ENCODE assay signal across 9 mouse cellular contexts in the genomic region with DNA sequence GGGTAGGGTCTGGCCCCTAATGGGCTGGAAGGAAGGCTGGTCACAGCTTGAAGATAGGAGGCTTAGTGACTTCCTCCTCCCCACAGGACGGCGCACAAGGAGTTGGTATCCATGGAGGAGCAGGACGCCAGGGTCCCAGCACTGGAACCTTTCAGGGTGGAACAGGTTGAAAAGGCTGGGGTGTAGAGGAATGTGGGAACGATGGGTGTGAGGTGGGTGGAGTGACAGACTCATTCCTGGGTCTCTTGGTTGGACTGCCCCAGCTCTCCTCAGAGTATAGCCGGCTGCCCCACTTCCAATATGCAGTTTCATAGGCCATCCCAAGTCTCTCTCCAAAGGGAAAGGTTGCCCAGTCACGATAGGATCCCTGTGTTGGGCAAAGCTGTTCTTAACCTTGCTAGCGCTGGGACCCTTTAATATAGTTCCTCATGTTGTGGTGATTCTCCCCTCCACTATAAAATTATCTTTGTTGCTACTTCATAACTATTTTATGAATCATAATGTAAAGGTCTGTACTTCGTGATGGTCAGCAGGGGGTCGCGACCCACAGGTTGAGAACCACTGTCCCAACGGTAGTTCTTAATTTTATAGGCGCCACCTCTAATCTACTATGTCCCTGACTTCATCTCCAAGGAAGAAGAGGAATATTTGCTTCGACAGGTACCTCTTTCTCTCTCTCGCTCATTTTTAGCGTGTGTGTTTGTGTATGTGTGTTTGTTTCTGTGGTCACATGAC. TPM values are rescaled to one million over a fixed set of nuclear protein-coding genes. Genes with fewer than 3 reads are reported as not detected.
DNase-seq lines count a peak whose midpoint lies in the region; ATAC-seq and TF ChIP-seq lines count a peak whose summit lies in the region.
"Had no signal": no experiment of that assay in that cellular context is flagged by ENCODE, and none has a peak within 500 bp of the region (broad histone marks: within the 10 kb centered on the region; RNA-seq: fewer than 3 reads in every experiment).

No protein-coding gene starts in this region.

- H3K4me2 ChIP-seq in heart, embryonic 15.5 days = peak overlapping the region; percentile 89
- peak overlapping the region; percentile 92 for H3K4me2 ChIP-seq in hindbrain, embryonic 12.5 days (replicated peaks)
- H3K4me2 ChIP-seq in midbrain, embryonic 13.5 days (replicated peaks) = peak overlapping the region; percentile 76

- ATAC-seq in heart, embryonic 15.5 days (replicated peaks; ENCODE audit: insufficient number of reproducible peaks, insufficient read depth, low FRiP score, low read depth) = no peak
- ATAC-seq in hindbrain, embryonic 12.5 days (ENCODE audit: low FRiP score) = no peak
- ATAC-seq in midbrain, embryonic 13.5 days = no peak

- no peak for TF ChIP-seq POLR2A in bone marrow macrophage, adult 2 months (IDR thresholded peaks at IDR 0.05; ENCODE audit: borderline replicate concordance, low read depth, low read length)

- DNase-seq in heart, postnatal 25 days (ENCODE audit: low spot score) = no peak
- no peak for DNase-seq in frontal cortex, postnatal 25 days (ENCODE audit: low spot score in 2 of 2)
- no peak for DNase-seq in embryo, embryonic 9.5 days (ENCODE audit: extremely low spot score)
- no peak for DNase-seq in urinary bladder, postnatal 25 days (ENCODE audit: low spot score)
- DNase-seq: right cerebral cortex, postnatal 14 days had no signal

- 55% methylated on average over 15 of the region's 15 CpGs for WGBS in heart, embryonic 15.5 days
- 65% methylated on average over 15 of the region's 15 CpGs for WGBS in hindbrain, embryonic 12.5 days
- WGBS in midbrain, embryonic 13.5 days = 69% methylated on average over 15 of the region's 15 CpGs

- intact Hi-C loops in heart, postnatal 25 days (cut with DNase I) = no loop called here

- TF ChIP-seq CTCF in bone marrow macrophage, adult 2 months (IDR thresholded peaks at IDR 0.05; ENCODE audit: low read depth, low read length) = no peak

- H3K9ac ChIP-seq in heart, embryonic 15.5 days = peak overlapping the region; percentile 64
- H3K9ac ChIP-seq in hindbrain, embryonic 12.5 days = peak overlapping the region; percentile 74
- H3K9ac ChIP-seq in midbrain, embryonic 13.5 days (replicated peaks) = peak overlapping the region; percentile 82

- peaks cover 22% of the 10 kb centered on the region for H3K4me1 ChIP-seq in heart, embryonic 15.5 days (replicated peaks)
- peaks cover 9% of the 10 kb centered on the region for H3K4me1 ChIP-seq in bone marrow macrophage, adult 2 months (ENCODE audit: control insufficient read depth, insufficient read depth, low read length)
- peaks cover 19% of the 10 kb centered on the region for H3K4me1 ChIP-seq in hindbrain, embryonic 12.5 days
- peaks cover 25% of the 10 kb centered on the region for H3K4me1 ChIP-seq in midbrain, embryonic 13.5 days (replicated peaks)

- H3K27me3 ChIP-seq in heart, embryonic 15.5 days = no peaks in the 10 kb centered on the region
- no peaks in the 10 kb centered on the region for H3K27me3 ChIP-seq in hindbrain, embryonic 12.5 days
- no peaks in the 10 kb centered on the region for H3K27me3 ChIP-seq in midbrain, embryonic 13.5 days

- no peaks in the 10 kb centered on the region for H3K36me3 ChIP-seq in heart, embryonic 15.5 days
- peaks cover 38% of the 10 kb centered on the region for H3K36me3 ChIP-seq in hindbrain, embryonic 12.5 days
- H3K36me3 ChIP-seq in midbrain, embryonic 13.5 days = peaks cover 50% of the 10 kb centered on the region

- H3K9me3 ChIP-seq in heart, embryonic 15.5 days (replicated peaks) = no peaks in the 10 kb centered on the region
- no peaks in the 10 kb centered on the region for H3K9me3 ChIP-seq in hindbrain, embryonic 12.5 days (replicated peaks)
- H3K9me3 ChIP-seq in midbrain, embryonic 13.5 days = no peaks in the 10 kb centered on the region

- peak overlapping the region; percentile 19 for H3K27ac ChIP-seq in heart, embryonic 15.5 days
- H3K27ac ChIP-seq in bone marrow macrophage, adult 2 months (ENCODE audit: insufficient read depth, low read depth, low read length) = no peak overlapping the region
- no peak overlapping the region for H3K27ac ChIP-seq in hindbrain, embryonic 12.5 days
- no peak overlapping the region for H3K27ac ChIP-seq in midbrain, embryonic 13.5 days

- H3K4me3 ChIP-seq in heart, embryonic 15.5 days = peak overlapping the region; percentile 68
- H3K4me3 ChIP-seq in bone marrow macrophage, adult 2 months (ENCODE audit: insufficient read depth, low read length) = peak overlapping the region; percentile 85
- H3K4me3 ChIP-seq in hindbrain, embryonic 12.5 days = peak overlapping the region; percentile 66
- peak overlapping the region; percentile 77 for H3K4me3 ChIP-seq in midbrain, embryonic 13.5 days (replicated peaks)

RNA-seq across cellular contexts. Expression of a gene that starts 1.0 kb away (rescaled TPM):
- polyA plus RNA-seq in heart, embryonic 15.5 days (2015; fragmentation: Nextera tagmentation; extraction: Ambion mirVana) = 57.4 and 64.4 TPM in 2 replicates
- 10 to 100 TPM; 23.1 to 24.6 TPM for total RNA-seq in heart, postnatal 25 days (2021)
- 32.8 and 39.9 TPM in 2 replicates for polyA plus RNA-seq in bone marrow macrophage, adult 2 months (2012; ENCODE audit: insufficient read depth, insufficient read length, missing spikeins)
- polyA plus RNA-seq in hindbrain, embryonic 12.5 days (2016; fragmentation: Nextera tagmentation; extraction: Ambion mirVana) = 87.1 and 93.5 TPM in 2 replicates
- 128 and 132 TPM in 2 replicates for polyA plus RNA-seq in midbrain, embryonic 13.5 days (2015; fragmentation: Nextera tagmentation; extraction: Ambion mirVana)

RNA-seq across cellular contexts. Expression of a gene that starts 5.0 kb away (rescaled TPM):
- 6.1 and 18.8 TPM in 2 replicates for polyA plus RNA-seq in heart, embryonic 15.5 days (2015; fragmentation: Nextera tagmentation; extraction: Ambion mirVana)
- 1 to 10 TPM in 1 of 2 experiments, under 1 TPM in 1; 0.65 to 1.3 TPM for total RNA-seq in heart, postnatal 25 days (2021)
- 1.2 TPM in 1 of 2 replicates, not detected in the other for polyA plus RNA-seq in bone marrow macrophage, adult 2 months (2012; ENCODE audit: insufficient read depth, insufficient read length, missing spikeins)
- polyA plus RNA-seq in hindbrain, embryonic 12.5 days (2016; fragmentation: Nextera tagmentation; extraction: Ambion mirVana) = 36.9 and 39.2 TPM in 2 replicates
- 10.8 and 11.7 TPM in 2 replicates for polyA plus RNA-seq in midbrain, embryonic 13.5 days (2015; fragmentation: Nextera tagmentation; extraction: Ambion mirVana)

RNA-seq across cellular contexts. Expression of a gene that starts 12.0 kb away (rescaled TPM):
- 5.1 TPM in 1 of 2 replicates, not detected in the other for polyA plus RNA-seq in heart, embryonic 15.5 days (2015; fragmentation: Nextera tagmentation; extraction: Ambion mirVana)
- total RNA-seq in heart, postnatal 25 days (2021) = under 1 TPM; 0.45 to 0.99 TPM
- polyA plus RNA-seq in bone marrow macrophage, adult 2 months (2012; ENCODE audit: insufficient read depth, insufficient read length, missing spikeins) = not detected in 2 replicates
- polyA plus RNA-seq in hindbrain, embryonic 12.5 days (2016; fragmentation: Nextera tagmentation; extraction: Ambion mirVana) = 0.33 and 0.49 TPM in 2 replicates
- polyA plus RNA-seq in midbrain, embryonic 13.5 days (2015; fragmentation: Nextera tagmentation; extraction: Ambion mirVana) = not detected in 2 replicates

RNA-seq across cellular contexts. Expression of a gene that starts 14.1 kb away (rescaled TPM):
- polyA plus RNA-seq in heart, embryonic 15.5 days (2015; fragmentation: Nextera tagmentation; extraction: Ambion mirVana) = 14.4 and 17.5 TPM in 2 replicates
- 10 to 100 TPM; 12.1 to 12.3 TPM for total RNA-seq in heart, postnatal 25 days (2021)
- polyA plus RNA-seq in bone marrow macrophage, adult 2 months (2012; ENCODE audit: insufficient read depth, insufficient read length, missing spikeins) = 4.5 and 4.6 TPM in 2 replicates
- 22.3 and 23.4 TPM in 2 replicates for polyA plus RNA-seq in hindbrain, embryonic 12.5 days (2016; fragmentation: Nextera tagmentation; extraction: Ambion mirVana)
- polyA plus RNA-seq in midbrain, embryonic 13.5 days (2015; fragmentation: Nextera tagmentation; extraction: Ambion mirVana) = 21.2 and 23.6 TPM in 2 replicates

RNA-seq across cellular contexts. Expression of a gene that starts 18.0 kb away (rescaled TPM):
- polyA plus RNA-seq in heart, embryonic 15.5 days (2015; fragmentation: Nextera tagmentation; extraction: Ambion mirVana) = 8.0 and 12.0 TPM in 2 replicates
- total RNA-seq in heart, postnatal 25 days (2021) = 1 to 10 TPM; 7.0 to 7.7 TPM
- polyA plus RNA-seq in bone marrow macrophage, adult 2 months (2012; ENCODE audit: insufficient read depth, insufficient read length, missing spikeins) = 0.49 and 1.7 TPM in 2 replicates
- polyA plus RNA-seq in hindbrain, embryonic 12.5 days (2016; fragmentation: Nextera tagmentation; extraction: Ambion mirVana) = 74.8 and 88.1 TPM in 2 replicates
- polyA plus RNA-seq in midbrain, embryonic 13.5 days (2015; fragmentation: Nextera tagmentation; extraction: Ambion mirVana) = 92.0 and 99.2 TPM in 2 replicates
